Mouse (Mus musculus) heart, postnatal 0 days (tissue): ENCODE measurements around the gene Fxyd1.

Experiments used
- CTCF ChIP-seq: IDR thresholded peaks from 2 replicates; pipeline ENCODE4 v1.5.1; 2016; ENCODE audit warnings: antibody characterized with exemption, control low read depth, low read depth
- EP300 ChIP-seq: IDR thresholded peaks from 2 replicates; pipeline ENCODE4 v1.6.1; 2016; ENCODE audit warnings: antibody characterized with exemption, low read depth

DNA sequence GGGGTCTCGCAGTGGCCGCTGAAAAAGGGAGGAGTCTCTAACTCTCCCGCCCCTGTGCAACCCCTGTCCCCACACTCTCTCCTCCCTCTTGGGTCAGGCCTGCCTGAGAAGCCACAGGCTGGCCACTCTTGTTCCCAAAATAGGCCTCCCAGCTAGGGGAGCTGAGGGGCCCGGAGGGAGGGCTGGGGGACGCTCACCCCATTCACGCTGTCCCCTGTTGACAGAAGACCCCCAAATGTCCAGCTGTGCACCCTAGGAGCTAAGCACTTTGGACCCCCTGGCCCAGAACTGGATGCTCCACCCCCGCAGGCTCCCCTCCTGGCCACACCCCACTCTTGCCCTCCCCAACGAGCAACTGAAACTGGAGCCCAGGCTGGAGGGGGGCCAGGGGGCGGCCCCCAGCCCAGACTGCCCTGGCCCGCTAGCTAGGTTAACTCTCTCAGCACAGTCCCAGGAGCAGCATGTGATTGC, 1.6 kb downstream of the Fxyd1 start:
- TF ChIP-seq CTCF (no peak), EP300 (no peak)
